Mouse (Mus musculus) lung, adult 2 months (tissue): ENCODE measurements around the gene Grxcr1. TPM values are rescaled to one million over a fixed set of nuclear protein-coding genes. Genes with fewer than 3 reads are reported as not detected.

Experiments
- DNase-seq: peaks from one replicate; pipeline ENCODE4 v3.0.0; 2022
- H3K4me1 ChIP-seq: fragments of 200-500 bp; 2 replicates; pipeline ENCODE4 v1.6.1; 2011; ENCODE audit warnings: low read length; ENCODE audit not compliant: control insufficient read depth, insufficient read depth
- H3K4me3 ChIP-seq: fragments of 200-500 bp; replicated peaks from 2 replicates; pipeline ENCODE3; 2011; ENCODE audit warnings: low read depth, mild to moderate bottlenecking, control low read depth, low read length; ENCODE audit errors: extremely low read depth
- CTCF ChIP-seq: fragments of 200-500 bp; IDR thresholded peaks from 2 replicates; pipeline ENCODE4 v1.5.1; 2011; ENCODE audit warnings: mild to moderate bottlenecking, low read length, control low read depth; ENCODE audit not compliant: insufficient read depth
- POLR2A ChIP-seq: fragments of 200-500 bp; IDR thresholded peaks from 2 replicates; pipeline ENCODE4 v1.6.1; 2011; ENCODE audit warnings: low read depth, mild to moderate bottlenecking, control low read depth, low read length, borderline replicate concordance; ENCODE audit errors: extremely low read depth
- WGBS: fragments of 180-500 bp; shearing (Covaris S2); methylation state at CpG from one replicate; pipeline ENCODE4 v1.1.7; 2018; 5-methylcytosine and 5-hydroxymethylcytosine counted together
- polyA plus RNA-seq: library from polyadenylated mRNA; depleted of rRNA; stranded (reverse); fragments of >200 nt; gene quantifications from 2 replicates; pipeline ENCODE4 v1.2.3, GENCODE M21; 2012

Grxcr1 gene
- polyA plus RNA-seq, 1 experiment: not detected

- no peak for DNase-seq
- 84% methylated on average over 4 of the region's 4 CpGs for WGBS
- H3K4me1 ChIP-seq: no peaks in the 10 kb centered on the region
- TF ChIP-seq POLR2A (no peak), CTCF (no peak)
- H3K4me3 ChIP-seq: no peak overlapping the region
Observed at GRCm38 (mm10) chr5:68071857-68072256, 40.2 kb downstream of the Grxcr1 start.

DNA sequence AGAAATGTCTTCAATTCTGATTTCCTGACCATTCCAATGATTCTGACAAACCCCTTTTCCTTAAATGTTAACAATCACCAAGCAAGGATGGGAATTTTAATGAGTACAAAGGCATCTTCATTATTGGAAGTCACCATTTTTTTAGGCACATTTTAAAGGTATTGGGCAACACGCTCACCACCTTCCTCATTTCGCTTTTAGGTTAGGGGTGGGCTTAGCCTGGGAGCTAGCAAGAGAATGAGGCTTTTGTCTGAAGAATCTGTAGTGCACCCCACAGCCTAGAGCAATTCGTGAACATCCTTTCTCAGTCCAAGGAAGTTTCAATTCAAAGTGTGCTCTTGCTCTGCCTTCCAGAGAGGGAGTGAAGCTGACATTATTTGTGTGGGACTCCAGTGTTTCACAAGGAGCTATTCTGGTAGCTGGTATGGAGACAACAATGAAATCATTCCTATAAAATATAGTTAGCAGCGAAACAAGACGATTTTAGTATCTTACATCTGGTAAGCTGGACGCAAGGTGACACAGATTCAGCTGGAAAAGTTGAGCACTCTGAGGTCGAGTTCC lies 55.0 kb downstream of the Grxcr1 start:
- 70% methylated on average over 7 of the region's 7 CpGs for WGBS
- DNase-seq: no peak
- TF ChIP-seq CTCF (no peak), POLR2A (no peak)
- no peak overlapping the region for H3K4me3 ChIP-seq
- H3K4me1 ChIP-seq: no peaks in the 10 kb centered on the region

- Histone ChIP-seq H3K4me3 (no peak overlapping the region), H3K4me1 (no peaks in the 10 kb centered on the region)
- DNase-seq: no peak
- WGBS: 68% methylated on average over 3 of the region's 3 CpGs
- TF ChIP-seq POLR2A: no peak
- TF ChIP-seq CTCF: no peak
Observed at GRCm38 (mm10) chr5:68087174-68087573, 55.5 kb downstream of the Grxcr1 start.

DNA sequence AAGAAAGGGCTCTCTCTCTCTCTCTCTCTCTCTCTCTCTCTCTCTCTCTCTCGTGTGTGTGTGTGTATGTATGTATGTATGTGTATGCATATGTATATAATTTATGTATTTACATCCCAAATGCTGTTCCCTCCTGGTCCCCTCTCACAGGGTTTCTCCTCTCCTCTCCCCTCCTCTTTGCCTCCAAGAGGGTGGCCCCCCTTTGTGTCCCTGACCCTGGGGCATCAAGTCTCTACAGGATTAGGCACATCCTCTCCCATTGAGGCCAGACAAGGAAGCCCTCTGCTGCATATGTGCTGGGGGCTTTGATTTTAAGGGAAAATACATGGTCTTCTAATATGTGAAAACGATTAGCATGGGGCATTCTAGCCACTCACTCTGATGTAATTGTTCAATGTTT lies 61.5 kb downstream of the Grxcr1 start:
- 50% methylated on average over 2 of the region's 2 CpGs for WGBS
- DNase-seq: no peak
- Histone ChIP-seq H3K4me1 (no peaks in the 10 kb centered on the region), H3K4me3 (no peak overlapping the region)
- TF ChIP-seq CTCF (no peak), POLR2A (no peak)

DNA sequence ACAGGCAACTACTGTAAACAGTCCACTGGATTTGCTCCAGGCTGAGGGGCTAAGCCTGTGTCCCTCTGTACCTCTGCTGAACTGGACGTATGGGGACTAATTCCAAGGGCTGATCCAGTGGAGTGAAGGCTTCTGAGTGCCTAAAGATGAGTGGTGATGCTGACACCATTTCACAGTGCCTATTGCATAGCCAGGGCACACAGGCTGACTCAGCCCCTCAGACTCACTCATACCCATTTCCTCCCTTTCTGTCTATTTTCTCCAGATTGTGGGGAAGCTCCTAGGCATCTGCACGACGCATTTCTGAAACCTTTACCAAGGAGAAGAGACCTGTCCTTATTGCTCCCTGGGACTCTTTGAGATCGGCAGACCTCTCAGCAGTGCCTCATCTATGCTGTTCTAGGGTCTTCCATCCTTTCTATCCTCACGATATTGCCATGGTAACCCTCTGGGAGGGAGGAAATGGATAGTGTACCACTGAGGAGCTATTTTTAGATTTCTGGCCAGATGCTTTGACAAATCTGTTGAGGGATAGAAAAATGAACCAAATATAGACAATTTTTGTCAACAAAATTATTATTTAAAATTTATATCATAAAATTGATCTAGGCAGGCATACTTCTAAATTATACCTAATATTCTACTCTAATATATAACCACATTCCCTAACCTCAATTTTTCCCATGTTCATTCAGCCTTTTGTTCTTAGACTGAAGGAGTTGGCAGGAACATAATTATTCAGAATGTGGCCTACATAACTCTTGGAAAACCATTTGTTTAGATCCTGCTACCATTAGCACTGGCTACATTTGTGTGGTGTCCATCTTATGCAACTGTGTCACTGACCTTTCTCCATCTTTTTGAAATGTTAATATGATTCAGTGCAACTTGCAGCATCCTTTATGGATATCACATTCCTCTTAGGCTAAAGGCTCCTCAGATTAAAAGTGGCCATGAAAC lies 66.3 kb downstream of the Grxcr1 start:
- TF ChIP-seq CTCF (no peak), POLR2A (no peak)
- Histone ChIP-seq H3K4me1 (no peaks in the 10 kb centered on the region), H3K4me3 (no peak overlapping the region)
- WGBS: 80% methylated on average over 5 of the region's 5 CpGs
- DNase-seq: no peak

GRCm38 (mm10) chr5:68112430-68113036 lies 80.9 kb downstream of the Grxcr1 start:
- no peak for DNase-seq
- 55% methylated on average over 6 of the region's 6 CpGs for WGBS
- no peak overlapping the region for H3K4me3 ChIP-seq
- no peaks in the 10 kb centered on the region for H3K4me1 ChIP-seq
- TF ChIP-seq CTCF (no peak), POLR2A (no peak)

DNA sequence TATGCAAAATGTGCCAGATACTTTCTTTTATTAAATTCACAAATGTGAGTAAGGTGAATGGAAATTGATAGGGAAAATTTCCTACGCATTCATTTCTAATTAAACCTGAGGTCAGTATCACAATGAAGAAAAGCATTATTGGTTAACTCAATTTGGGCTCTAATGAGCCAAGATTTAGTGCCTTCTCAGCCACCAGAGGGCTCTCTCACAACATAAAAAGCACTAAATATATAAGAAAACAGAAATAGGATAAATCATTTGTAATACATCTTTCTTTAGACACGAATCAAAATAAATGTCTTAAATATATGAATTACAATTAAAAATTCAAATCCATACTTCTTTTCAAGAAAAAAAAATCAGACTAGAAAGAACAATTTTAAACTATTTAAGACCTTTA lies 89.2 kb downstream of the Grxcr1 start:
- TF ChIP-seq POLR2A: no peak
- TF ChIP-seq CTCF: no peak
- DNase-seq: no peak
- no peaks in the 10 kb centered on the region for H3K4me1 ChIP-seq
- 37% methylated on average over 2 of the region's 2 CpGs for WGBS
- no peak overlapping the region for H3K4me3 ChIP-seq

GRCm38 (mm10) chr5:68122883-68123282 lies 91.2 kb downstream of the Grxcr1 start:
- no peak for TF ChIP-seq POLR2A
- TF ChIP-seq CTCF: no peak
- no peak overlapping the region for H3K4me3 ChIP-seq
- DNase-seq: no peak
- no peaks in the 10 kb centered on the region for H3K4me1 ChIP-seq
- 74% methylated on average over 3 of the region's 3 CpGs for WGBS

DNA sequence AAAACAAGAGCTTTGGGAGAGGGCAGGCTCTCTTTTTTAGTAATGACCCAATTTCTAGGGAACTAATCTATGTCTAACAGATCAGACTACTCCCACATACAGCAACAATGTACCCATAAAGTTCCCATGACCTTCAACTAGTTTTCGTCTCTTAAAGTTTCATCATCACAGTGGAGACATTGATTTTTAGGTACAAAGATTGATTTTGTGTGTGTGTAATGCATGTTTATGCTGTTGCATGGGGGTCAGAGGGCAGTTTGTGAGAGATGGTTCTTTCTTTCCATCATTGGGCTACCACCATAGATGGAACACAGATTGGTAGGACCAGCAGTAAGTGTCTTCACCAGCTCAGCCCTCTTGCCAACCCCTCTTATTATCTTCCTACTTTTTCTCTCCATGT lies 93.8 kb downstream of the Grxcr1 start:
- no peaks in the 10 kb centered on the region for H3K4me1 ChIP-seq
- no peak for TF ChIP-seq CTCF
- no peak for TF ChIP-seq POLR2A
- DNase-seq: no peak
- 84% methylated on average over 1 of the region's 1 CpGs for WGBS
- no peak overlapping the region for H3K4me3 ChIP-seq

- no peak for DNase-seq
- Histone ChIP-seq H3K4me3 (no peak overlapping the region), H3K4me1 (no peaks in the 10 kb centered on the region)
- TF ChIP-seq CTCF: peak; percentile 47
- TF ChIP-seq POLR2A: no peak
- 9% methylated on average over 4 of the region's 4 CpGs for WGBS
Observed at GRCm38 (mm10) chr5:68128421-68128820, 96.8 kb downstream of the Grxcr1 start.
